Mouse (Mus musculus) adrenal gland, adult 2 months (tissue): ENCODE results near the gene Pigc. TPM values are rescaled to one million over a fixed set of nuclear protein-coding genes. Genes with fewer than 3 reads are reported as not detected.

Experiments used
- DNase-seq: peaks from one replicate; pipeline ENCODE4 v3.0.0; 2021
- long read RNA-seq: library from polyadenylated mRNA; stranded (forward); transcript quantifications from one replicate; pipeline ENCODE4 v2.0.0, GENCODE M21; 2021
- polyA plus RNA-seq: library from polyadenylated mRNA; depleted of rRNA; stranded (reverse); fragments of >200 nt; gene quantifications from 2 replicates; pipeline ENCODE4 v1.2.3, GENCODE M21; 2012; rRNA removed
- total RNA-seq, 2 experiments: library from RNA; stranded (reverse); gene quantifications; 2 replicates each; pipeline ENCODE4 v1.2.3; 2021

Pigc gene
- total RNA-seq (10 to 100 TPM; 14.5 to 16.2 TPM), polyA plus RNA-seq (6.5 and 12.6 TPM in 2 replicates)
- long read RNA-seq, full-length matches to known transcripts, result 11 of 11 reads
- long read RNA-seq, partial matches to known transcripts, result 0 of 11 reads
- long read RNA-seq, other reads (novel, unspliced or antisense), result 0 of 11 reads

- peak; percentile 94 for DNase-seq
Observed at GRCm38 (mm10) chr1:161968589-161969407, at the start of gene Pigc. TSS of gene Pigc (plus strand) at chr1:161969186.

GRCm38 (mm10) chr1:161919594-161919993 is 49.4 kb upstream of the Pigc start:
- DNase-seq, result no peak

- no peak for DNase-seq
Observed at GRCm38 (mm10) chr1:161920475-161921454, 48.2 kb upstream of the Pigc start.

- no peak for DNase-seq
Observed at GRCm38 (mm10) chr1:161921928-161922327, 47.1 kb upstream of the Pigc start.

- no peak for DNase-seq
Observed at GRCm38 (mm10) chr1:161924321-161924720, 44.7 kb upstream of the Pigc start.

- peak; percentile 29 for DNase-seq
Observed at GRCm38 (mm10) chr1:161925281-161925805, 43.6 kb upstream of the Pigc start.

- no peak for DNase-seq
Observed at GRCm38 (mm10) chr1:161927976-161928375, 41.0 kb upstream of the Pigc start.

GRCm38 (mm10) chr1:161931313-161931712 is 37.7 kb upstream of the Pigc start:
- DNase-seq, result no peak

- no peak for DNase-seq
Observed at GRCm38 (mm10) chr1:161931817-161932216, 37.2 kb upstream of the Pigc start.

- no peak for DNase-seq
Observed at GRCm38 (mm10) chr1:161932286-161932685, 36.7 kb upstream of the Pigc start.

- no peak for DNase-seq
Observed at GRCm38 (mm10) chr1:161942082-161942481, 26.9 kb upstream of the Pigc start.

- DNase-seq, result no peak
Observed at GRCm38 (mm10) chr1:161951009-161951779, 17.8 kb upstream of the Pigc start.

- DNase-seq, result no peak
Observed at GRCm38 (mm10) chr1:161952599-161952998, 16.4 kb upstream of the Pigc start.

- no peak for DNase-seq
Observed at GRCm38 (mm10) chr1:161955846-161956245, 13.1 kb upstream of the Pigc start.

GRCm38 (mm10) chr1:161957964-161958950 is 10.7 kb upstream of the Pigc start:
- no peak for DNase-seq

- no peak for DNase-seq
Observed at GRCm38 (mm10) chr1:161962465-161963377, 6.3 kb upstream of the Pigc start.

- DNase-seq, result no peak
Observed at GRCm38 (mm10) chr1:161967936-161968335, 1.1 kb upstream of the Pigc start.

GRCm38 (mm10) chr1:161970874-161971273 is 1.9 kb downstream of the Pigc start:
- no peak for DNase-seq

GRCm38 (mm10) chr1:161972233-161972632 is 3.2 kb downstream of the Pigc start:
- DNase-seq, result no peak
